Mouse (Mus musculus) CH12.LX (cell line): ENCODE results near the gene Hpse2. TPM values are rescaled to one million over a fixed set of nuclear protein-coding genes. Genes with fewer than 3 reads are reported as not detected.

Source experiments
- DNase-seq: peaks from one replicate; pipeline ENCODE4 v3.0.0-alpha.2; 2013; ENCODE audit errors: extremely low read depth
- H3K27ac ChIP-seq: 2 replicates; pipeline ENCODE4 v1.5.1; 2012; ENCODE audit warnings: low read depth, mild to moderate bottlenecking, control low read depth, moderate library complexity; ENCODE audit not compliant: insufficient read depth
- H3K27me3 ChIP-seq: replicated peaks from 2 replicates; pipeline ENCODE3; 2012; ENCODE audit warnings: inconsistent platforms
- H3K36me3 ChIP-seq, 2 experiments: replicated peaks in 1 of 2; 2 replicates each; pipeline versions ENCODE3 to v1.6.1; 2012; ENCODE audit warnings: inconsistent platforms in 1 of 2, low read length in 1 of 2, mild to moderate bottlenecking in 1 of 2, mixed read lengths in 1 of 2, moderate library complexity in 1 of 2; ENCODE audit not compliant: control insufficient read depth in 1 of 2, insufficient read depth in 1 of 2
- H3K4me1 ChIP-seq, 2 experiments: 2 replicates each; pipeline ENCODE4 v1.6.1; 2012; ENCODE audit warnings: inconsistent platforms in 1 of 2, moderate library complexity in 1 of 2; ENCODE audit not compliant: insufficient read depth in 2 of 2, control insufficient read depth in 1 of 2
- H3K4me2 ChIP-seq: 2 replicates; pipeline ENCODE4 v1.6.1; 2012; ENCODE audit warnings: low read depth, mild to moderate bottlenecking, control low read depth; ENCODE audit not compliant: poor library complexity, insufficient read depth, severe bottlenecking
- H3K4me3 ChIP-seq, 3 experiments: fragments of 150-350 bp in 1 of 3; sonication (generic) in 1 of 3; replicated peaks in 1 of 3; 2 replicates each; pipeline versions ENCODE3 to v1.5.1; 2011 to 2012; ENCODE audit warnings: low read depth in 2 of 3, low read length in 2 of 3, mild to moderate bottlenecking in 2 of 3, moderate library complexity in 2 of 3, control low read depth in 1 of 3, improper control_type of control experiment in 1 of 3, inconsistent platforms in 1 of 3, mixed read lengths in 1 of 3; ENCODE audit not compliant: poor library complexity in 1 of 3
- H3K79me2 ChIP-seq: replicated peaks from 2 replicates; pipeline ENCODE4 v1.6.1; 2012; ENCODE audit warnings: mild to moderate bottlenecking, moderate library complexity; ENCODE audit not compliant: control insufficient read depth, poor library complexity, insufficient read depth, severe bottlenecking; ENCODE audit errors: extremely low read depth
- H3K9ac ChIP-seq: 2 replicates; pipeline ENCODE4 v1.6.1; 2012; ENCODE audit warnings: low read depth, mild to moderate bottlenecking, control low read depth, moderate library complexity; ENCODE audit not compliant: insufficient read depth
- H3K9me3 ChIP-seq: replicated peaks from 2 replicates; pipeline ENCODE3; 2012; ENCODE audit warnings: low read length, inconsistent platforms, mixed read lengths
- BHLHE40 ChIP-seq: IDR thresholded peaks from 2 replicates; pipeline ENCODE4 v1.6.1; 2011; ENCODE audit warnings: mild to moderate bottlenecking, low read depth, low read length, improper control_type of control experiment
- ELF1 ChIP-seq: IDR thresholded peaks from 2 replicates; pipeline ENCODE4 v1.6.1; 2014; ENCODE audit warnings: low read depth, mild to moderate bottlenecking, inconsistent platforms, low read length, improper control_type of control experiment
- EP300 ChIP-seq: IDR thresholded peaks from 2 replicates; pipeline ENCODE4 v1.6.1; 2011; ENCODE audit warnings: low read length, improper control_type of control experiment
- IRF4 ChIP-seq: IDR thresholded peaks from 2 replicates; pipeline ENCODE4 v1.6.1; 2014; ENCODE audit warnings: low read depth, mild to moderate bottlenecking, inconsistent platforms, low read length, improper control_type of control experiment
- JUN ChIP-seq: IDR thresholded peaks from 2 replicates; pipeline ENCODE4 v1.6.1; 2011; ENCODE audit warnings: low read depth, mild to moderate bottlenecking, low read length, improper control_type of control experiment, moderate library complexity; ENCODE audit not compliant: insufficient read depth
- JUND ChIP-seq: conservative IDR thresholded peaks from 2 replicates; pipeline ENCODE4 v1.6.1; 2011; ENCODE audit warnings: low read depth, low read length, improper control_type of control experiment
- MAFK ChIP-seq: IDR thresholded peaks from 2 replicates; pipeline ENCODE4 v1.6.1; 2011; ENCODE audit warnings: low read length, improper control_type of control experiment; ENCODE audit not compliant: insufficient replicate concordance
- MAX ChIP-seq: IDR thresholded peaks from 2 replicates; pipeline ENCODE4 v1.6.1; 2011; ENCODE audit warnings: low read length, improper control_type of control experiment
- MEF2A ChIP-seq: IDR thresholded peaks from 2 replicates; pipeline ENCODE4 v1.6.1; 2014; ENCODE audit warnings: low read depth, mild to moderate bottlenecking, inconsistent platforms, low read length, improper control_type of control experiment, borderline replicate concordance
- MXI1 ChIP-seq: IDR thresholded peaks from 2 replicates; pipeline ENCODE4 v1.6.1; 2011; ENCODE audit warnings: mild to moderate bottlenecking, low read depth, low read length, improper control_type of control experiment
- MYC ChIP-seq: IDR thresholded peaks from 2 replicates; pipeline ENCODE4 v1.6.1; 2011; ENCODE audit warnings: low read depth, mild to moderate bottlenecking, improper control_type of control experiment, low read length
- NELFE ChIP-seq: IDR thresholded peaks from 2 replicates; pipeline ENCODE4 v1.6.1; 2011; ENCODE audit warnings: low read depth, low read length, improper control_type of control experiment
- PAX5 ChIP-seq: IDR thresholded peaks from 2 replicates; pipeline ENCODE4 v1.6.1; 2012; ENCODE audit warnings: low read length, inconsistent platforms, mixed read lengths
- RAD21 ChIP-seq: IDR thresholded peaks from 2 replicates; pipeline ENCODE4 v1.6.1; 2011; ENCODE audit warnings: low read depth, mild to moderate bottlenecking, low read length, improper control_type of control experiment, moderate library complexity
- TCF12 ChIP-seq: IDR thresholded peaks from 2 replicates; pipeline ENCODE4 v1.6.1; 2014; ENCODE audit warnings: low read depth, mild to moderate bottlenecking, inconsistent platforms, low read length, improper control_type of control experiment
- UBTF ChIP-seq: IDR thresholded peaks from 2 replicates; pipeline ENCODE4 v1.6.1; 2012; ENCODE audit warnings: low read depth, mild to moderate bottlenecking, inconsistent platforms, low read length, improper control_type of control experiment, moderate library complexity
- ZKSCAN1 ChIP-seq: IDR thresholded peaks from 2 replicates; pipeline ENCODE4 v1.6.1; 2012; ENCODE audit warnings: low read depth, inconsistent platforms, low read length, improper control_type of control experiment, borderline replicate concordance
- dilution Hi-C: fragments of 300-500 bp; cut with MboI; formaldehyde crosslinking; loops from 2 replicates; pipeline ENCODE4 v1.14.3; 2020; ENCODE audit warnings: low sequenced_read_pairs; ENCODE audit not compliant: extremely low pct_unique_long_range_greater_than_20kb, extremely low pct_ligation_motif_present
- in situ Hi-C: fragments of 300-500 bp; cut with MboI; formaldehyde crosslinking; loops from 3 replicates; pipeline ENCODE4 v1.14.3; 2019; ENCODE audit warnings: low sequenced_read_pairs, low pct_ligation_motif_present, low pct_unique_long_range_greater_than_20kb, mixed read lengths
- polyA plus RNA-seq: library from polyadenylated mRNA; unstranded; fragments of >175 nt; gene quantifications from 2 replicates; pipeline ENCODE4 v1.2.1, GENCODE M21; 2012; ENCODE audit warnings: low read depth; ENCODE audit not compliant: insufficient read length
- total RNA-seq, 2 experiments: library from RNA; depleted of rRNA; stranded (reverse); fragments of 300-350 nt in 1 of 2; fragments of >200 nt in 1 of 2; gene quantifications; 2 replicates each; pipeline ENCODE4 v1.2.3; 2012 to 2014

The Hpse2 gene
- total and polyA plus RNA-seq, 3 experiments = not detected

- no peak overlapping the region for H3K9ac ChIP-seq
- H3K9me3 ChIP-seq = no peaks in the 10 kb centered on the region
- no peaks in the 10 kb centered on the region for H3K79me2 ChIP-seq
- in situ Hi-C loops = no loop called here
- no peaks in the 10 kb centered on the region for H3K4me1 ChIP-seq
- DNase-seq = peak; percentile 45
- H3K4me2 ChIP-seq = no peak overlapping the region
- no peaks in the 10 kb centered on the region for H3K27me3 ChIP-seq
- 0 out of 2 replicates have a peak, but pooled peaks have one; percentile 60 for TF ChIP-seq MAFK
- TF ChIP-seq JUND = peak; percentile 72
- TF ChIP-seq IRF4 = peak; percentile 81
- no peak for TF ChIP-seq PAX5
- peak; percentile 79 for TF ChIP-seq EP300
- peak; percentile 37; the same call in 1 of the 2 replicates for TF ChIP-seq JUN
- peak; percentile 47 for TF ChIP-seq BHLHE40
- TF ChIP-seq MXI1 = no peak
- TF ChIP-seq MYC = no peak
- no peak for TF ChIP-seq ZKSCAN1
- TF ChIP-seq MAX = peak; percentile 18; the same call in 1 of the 2 replicates
- peak; percentile 67 for TF ChIP-seq MEF2A
- dilution Hi-C loops = no loop called here
- H3K36me3 ChIP-seq = no peaks in the 10 kb centered on the region
- no peak overlapping the region for H3K27ac ChIP-seq
- H3K4me3 ChIP-seq = no peak overlapping the region
Measured at GRCm38 (mm10) chr19:42913703-42914102, 474.5 kb downstream of the Hpse2 start.

GRCm38 (mm10) chr19:42909719-42910118 lies 478.4 kb downstream of the Hpse2 start:
- no peaks in the 10 kb centered on the region for H3K27me3 ChIP-seq
- H3K4me1 ChIP-seq = no peaks in the 10 kb centered on the region
- DNase-seq = no peak
- H3K9ac ChIP-seq = no peak overlapping the region
- in situ Hi-C loops = no loop called here
- no peaks in the 10 kb centered on the region for H3K9me3 ChIP-seq
- H3K27ac ChIP-seq = no peak overlapping the region
- TF ChIP-seq ELF1 (no peak), RAD21 (no peak), TCF12 (no peak), NELFE (no peak), JUND (no peak), UBTF (no peak)
- TF ChIP-seq, all 38 proteins: peak for 0
- H3K4me3 ChIP-seq = no peak overlapping the region
- no peaks in the 10 kb centered on the region for H3K36me3 ChIP-seq
- no peaks in the 10 kb centered on the region for H3K79me2 ChIP-seq
- no peak overlapping the region for H3K4me2 ChIP-seq
- dilution Hi-C loops = no loop called here
